Mouse (Mus musculus): Measurements from ENCODE around the gene Rhbdl1.

Gene Rhbdl1

DNA sequence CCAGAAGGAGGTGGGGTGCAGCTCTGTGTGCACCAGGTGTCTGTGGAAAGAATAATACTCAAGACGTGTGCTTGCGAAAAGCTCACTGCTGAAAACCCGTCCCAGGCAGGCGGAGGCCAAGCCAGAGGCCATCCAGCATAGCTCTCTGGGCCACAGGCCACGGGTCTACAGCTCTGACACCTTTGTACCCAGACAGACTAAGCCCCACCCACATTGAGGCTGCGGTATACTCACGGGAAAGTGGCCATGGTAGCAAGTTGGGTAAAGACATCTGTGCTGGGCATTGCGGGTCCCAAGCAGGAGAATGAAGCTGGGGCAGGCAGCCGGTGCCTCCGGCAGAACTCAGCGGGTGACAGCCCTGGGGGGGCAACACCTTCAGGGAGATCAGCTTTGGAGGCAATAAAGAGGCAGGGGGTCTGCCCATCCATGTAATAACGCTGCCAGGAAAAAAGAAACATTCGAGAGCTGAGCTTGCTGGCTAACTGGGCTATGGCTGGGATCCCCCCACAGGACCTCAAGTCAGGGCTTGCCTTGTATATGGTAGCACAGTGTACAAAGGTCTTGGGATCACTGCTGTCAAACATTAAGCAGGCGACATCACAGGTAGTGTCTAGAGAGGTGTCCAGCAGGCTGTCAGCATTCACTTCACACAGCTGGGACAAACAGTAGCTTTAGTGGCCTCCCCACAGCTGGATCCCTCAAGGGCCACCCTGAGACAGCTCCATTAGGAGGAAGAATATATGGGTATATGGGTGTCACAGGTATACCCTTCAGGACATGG is 2.5 kb upstream of the Rhbdl1 start:
- DNase-seq, result peak; percentile 74

DNA sequence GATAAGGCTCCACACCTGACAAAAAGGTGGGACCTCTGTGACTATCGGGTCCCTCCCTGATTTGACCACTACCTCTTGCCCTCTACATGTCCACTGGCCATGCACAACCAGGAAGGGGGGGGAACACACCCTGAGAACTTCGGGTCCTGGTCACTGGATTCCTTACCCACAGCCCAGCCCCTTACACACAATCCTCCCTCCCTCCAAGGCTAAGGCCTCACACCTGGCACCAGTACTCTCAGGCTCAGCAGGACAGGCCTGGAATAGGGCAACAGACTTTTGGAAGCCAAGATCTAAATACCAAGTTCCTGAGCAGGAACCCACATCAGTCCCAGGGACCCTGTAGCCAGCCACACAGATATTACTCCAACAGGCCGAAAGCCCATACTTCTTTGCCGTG is 1.8 kb upstream of the Rhbdl1 start:
- no peak for DNase-seq

DNA sequence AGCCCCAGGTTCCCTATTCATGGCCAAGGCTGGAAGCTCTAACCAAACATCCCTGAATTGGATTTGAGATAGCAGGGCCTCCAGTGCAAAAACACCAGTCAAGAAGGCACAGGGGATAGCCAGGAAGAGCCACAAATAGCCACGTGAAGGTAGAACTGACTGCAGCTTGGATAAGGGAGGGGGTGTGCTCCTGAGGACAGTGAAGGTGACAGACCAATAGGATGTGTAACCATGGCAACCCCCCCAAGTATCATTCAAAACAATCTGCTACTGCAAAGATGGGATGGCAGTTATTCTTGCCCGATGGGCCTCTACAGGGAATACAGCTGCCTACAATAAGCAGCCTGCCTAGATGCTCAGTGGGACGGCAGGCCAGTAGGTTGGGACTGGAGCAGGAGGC is 438 bp upstream of the Rhbdl1 start:
- DNase-seq, result no peak

GRCm38 (mm10) chr17:25836397-25837075 is 559 bp downstream of the Rhbdl1 start:
- DNase-seq, result peak; percentile 60

- no peak for DNase-seq
Observed at GRCm38 (mm10) chr17:25835816-25836215, 1.3 kb downstream of the Rhbdl1 start.

GRCm38 (mm10) chr17:25835301-25835700 is 1.8 kb downstream of the Rhbdl1 start:
- no peak for DNase-seq

- peak; percentile 47 for DNase-seq
Observed at GRCm38 (mm10) chr17:25834595-25835222, 2.4 kb downstream of the Rhbdl1 start.

DNA sequence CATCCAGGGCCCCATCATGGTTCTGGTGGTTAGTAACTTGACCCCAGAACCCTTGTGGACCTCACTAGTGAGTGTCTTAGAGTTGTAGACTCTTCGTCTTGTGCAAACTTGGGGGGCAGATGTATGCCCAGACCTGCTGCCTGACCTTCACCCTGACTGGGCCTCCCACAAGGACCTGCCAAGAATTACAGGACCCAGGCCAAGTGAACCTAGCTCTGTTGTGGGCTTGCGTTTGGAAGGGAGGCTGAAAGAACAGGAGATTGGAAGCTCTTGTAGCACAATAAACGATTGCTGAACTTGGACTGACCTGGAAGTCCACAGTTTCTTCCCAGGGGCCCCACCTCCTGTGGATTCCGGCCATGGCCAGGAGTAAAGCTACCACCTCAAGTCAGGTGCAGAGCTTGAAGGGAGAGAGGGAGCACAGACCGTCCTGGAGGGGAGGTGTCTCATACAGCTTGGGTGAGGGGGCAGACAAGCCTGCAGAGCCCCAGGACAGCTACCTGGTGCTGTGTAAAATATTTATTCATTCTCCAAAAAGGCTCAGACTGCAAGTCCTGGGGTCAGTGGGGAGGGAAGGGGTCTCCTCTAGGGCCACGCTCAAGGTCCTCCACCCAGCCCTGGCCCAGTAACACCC is 3.0 kb downstream of the Rhbdl1 start:
- DNase-seq, result peak; percentile 86

GRCm38 (mm10) chr17:25833291-25833663 is 3.8 kb downstream of the Rhbdl1 start, which contains the start of gene Stub1:
Stub1 (minus strand) TSS chr17:25833404.
- peak; percentile 98 for DNase-seq

GRCm38 (mm10) chr17:25832436-25833290 is 4.4 kb downstream of the Rhbdl1 start:
- DNase-seq, result peak; percentile 100

DNA sequence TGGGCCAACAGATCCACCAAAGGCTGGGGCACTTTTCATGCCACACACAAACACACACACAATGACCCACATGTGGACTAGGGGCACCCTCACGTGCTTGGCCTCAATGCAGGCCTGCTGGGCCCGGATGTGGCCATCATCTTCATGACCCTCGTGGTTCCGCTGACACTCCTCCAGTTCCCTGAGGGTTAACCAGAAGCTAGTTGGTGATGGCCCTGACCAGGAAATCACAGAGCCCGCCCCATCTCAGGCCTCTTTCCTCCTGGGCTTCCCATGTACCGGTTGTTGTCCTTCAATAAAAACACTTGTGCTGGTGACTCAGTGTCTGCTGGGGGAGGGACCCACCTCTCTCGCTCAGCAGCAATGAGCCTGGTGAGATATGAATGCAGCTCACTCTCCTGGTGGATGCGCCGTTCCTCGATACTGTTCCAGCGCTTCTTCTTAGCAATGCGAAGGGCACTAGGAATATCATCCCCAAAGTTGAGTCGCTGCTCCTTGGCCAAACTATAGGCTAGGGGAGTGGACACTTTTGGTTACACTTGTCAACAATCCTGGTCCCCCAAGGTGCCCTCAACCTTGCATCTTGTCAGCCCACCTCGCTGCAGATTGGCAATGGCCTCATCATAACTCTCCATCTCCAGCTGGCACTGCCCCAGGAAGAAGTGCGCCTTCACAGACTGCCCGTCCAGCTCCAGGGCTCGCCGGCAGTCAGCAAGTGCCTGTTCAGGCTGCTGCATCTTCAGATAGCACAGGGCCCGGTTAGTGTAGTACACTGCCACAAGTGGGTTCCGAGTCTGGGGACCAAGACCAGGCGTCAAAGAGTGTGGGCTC is 5.4 kb downstream of the Rhbdl1 start:
- DNase-seq, result no peak

- no peak for DNase-seq
Observed at GRCm38 (mm10) chr17:25830806-25831431, 6.2 kb downstream of the Rhbdl1 start.

GRCm38 (mm10) chr17:25830200-25830753 is 6.8 kb downstream of the Rhbdl1 start:
- no peak for DNase-seq

GRCm38 (mm10) chr17:25829558-25830017 is 7.5 kb downstream of the Rhbdl1 start:
- DNase-seq, result no peak

- peak; percentile 84 for DNase-seq
Observed at GRCm38 (mm10) chr17:25828712-25829557, 8.2 kb downstream of the Rhbdl1 start, which contains the start of gene Jmjd8. Jmjd8 (plus strand) TSS chr17:25828867.

GRCm38 (mm10) chr17:25828223-25828594 is 8.9 kb downstream of the Rhbdl1 start:
- no peak for DNase-seq

GRCm38 (mm10) chr17:25827546-25828222 is 9.4 kb downstream of the Rhbdl1 start:
- DNase-seq, result no peak

DNA sequence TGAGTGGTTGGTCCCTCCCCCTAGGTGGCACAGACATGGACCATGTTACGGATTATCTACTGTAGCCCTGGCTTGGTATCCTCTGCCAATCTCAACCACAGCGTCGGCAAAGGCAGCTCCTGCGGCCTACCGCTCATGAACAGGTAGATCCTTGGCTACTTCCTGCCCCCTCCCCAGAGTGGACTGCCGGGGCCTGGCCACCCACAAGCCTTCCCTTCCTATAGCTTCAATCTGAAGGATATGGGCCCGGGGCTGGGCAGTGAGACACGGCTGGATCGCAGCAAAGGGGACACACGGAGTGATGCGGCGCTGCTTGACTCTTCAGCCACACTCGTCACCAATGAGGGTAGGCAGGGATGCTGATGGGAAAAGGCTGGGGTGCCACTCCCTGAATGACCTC is 10.1 kb downstream of the Rhbdl1 start:
- no peak for DNase-seq
